Mouse (Mus musculus) liver, postnatal 0 days (tissue): ENCODE data around the gene Lat2. TPM values are rescaled to one million over a fixed set of nuclear protein-coding genes. Genes with fewer than 3 reads are reported as not detected.
A peak's percentile ranks its signal among the peaks of the same experiment; 100 is the strongest.

Experiments
- ATAC-seq: fragments of 200-750 bp; cut with Nextera tagmentation; 2 replicates; pipeline ENCODE4 v1.8.0; 2017; ENCODE audit warnings: mild to moderate bottlenecking, moderate library complexity
- DNase-seq: peaks from one replicate; pipeline ENCODE4 v3.0.0-alpha.2; 2016
- H3K27ac ChIP-seq: fragments of 300-500 bp; sonication (generic); 2 replicates; pipeline ENCODE4 v1.5.1; 2014; ENCODE audit warnings: antibody characterized with exemption, moderate library complexity, mild to moderate bottlenecking, low read depth
- H3K27me3 ChIP-seq: fragments of 300-500 bp; sonication (generic); 2 replicates; pipeline ENCODE4 v1.6.1; 2014; ENCODE audit warnings: low read length, control low read depth, mixed read lengths; ENCODE audit not compliant: insufficient read depth
- H3K36me3 ChIP-seq: fragments of 300-500 bp; sonication (generic); replicated peaks from 2 replicates; pipeline ENCODE4 v1.6.1; 2014; ENCODE audit warnings: mild to moderate bottlenecking, control low read depth, low read length, moderate library complexity, mixed read lengths; ENCODE audit not compliant: insufficient read depth
- H3K4me1 ChIP-seq: fragments of 300-500 bp; sonication (generic); 2 replicates; pipeline ENCODE4 v1.6.1; 2014; ENCODE audit warnings: antibody characterized with exemption, mild to moderate bottlenecking, control low read depth; ENCODE audit not compliant: insufficient read depth
- H3K4me2 ChIP-seq: fragments of 300-500 bp; sonication (generic); 2 replicates; pipeline ENCODE4 v1.6.1; 2014; ENCODE audit warnings: low read depth, mild to moderate bottlenecking, low read length, moderate library complexity, mixed read lengths
- H3K4me3 ChIP-seq: fragments of 300-500 bp; sonication (generic); 2 replicates; pipeline ENCODE4 v1.5.1; 2014; ENCODE audit warnings: low read depth, low read length
- H3K9ac ChIP-seq: fragments of 300-500 bp; sonication (generic); replicated peaks from 2 replicates; pipeline ENCODE4 v1.6.1; 2014; ENCODE audit warnings: mild to moderate bottlenecking, moderate library complexity
- H3K9me3 ChIP-seq: fragments of 300-500 bp; sonication (generic); 2 replicates; pipeline ENCODE4 v1.6.1; 2016; ENCODE audit warnings: mild to moderate bottlenecking, control low read depth, low read length, mixed read lengths
- CTCF ChIP-seq: sonication (generic); IDR thresholded peaks from 2 replicates; pipeline ENCODE4 v1.5.1; 2016; ENCODE audit warnings: antibody characterized with exemption, low read depth
- EP300 ChIP-seq: IDR thresholded peaks from 2 replicates; pipeline ENCODE4 v1.6.1; 2016; ENCODE audit warnings: antibody characterized with exemption, low read depth, mild to moderate bottlenecking
- WGBS: fragments of 180-500 bp; shearing (Covaris S2); extraction: QIAGEN DNeasy Blood & Tissue Kit; methylation state at CpG from one replicate; pipeline ENCODE4 v1.1.7; 2014; ENCODE audit not compliant: insufficient replicate concordance; 5-methylcytosine and 5-hydroxymethylcytosine counted together
- polyA plus RNA-seq: library from polyadenylated mRNA; unstranded; fragments of >200 nt; fragmentation: Nextera tagmentation; extraction: Ambion mirVana; gene quantifications from 2 replicates; pipeline ENCODE4 v1.2.1, GENCODE M21; 2015

Lat2 gene
- polyA plus RNA-seq, 1 experiment from 2014 or later, result 2.4 TPM

DNA sequence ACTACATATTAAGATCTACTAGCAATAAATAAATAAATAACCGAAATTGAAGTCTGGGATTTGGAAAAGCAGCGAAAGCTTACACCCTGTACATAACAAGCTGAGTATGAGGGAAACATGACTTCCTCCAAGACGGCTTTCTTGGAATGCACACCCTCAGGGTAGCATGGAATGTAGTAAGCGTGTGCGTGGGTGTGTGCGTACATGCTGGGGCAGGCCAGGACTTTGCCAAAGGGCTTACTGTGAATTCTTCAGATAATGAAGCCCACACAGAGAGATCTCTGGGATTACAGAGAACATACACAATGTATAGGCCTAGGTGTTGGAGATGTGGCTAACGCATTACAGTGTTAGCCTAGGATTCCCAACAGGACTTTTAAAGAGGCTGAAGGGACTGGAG is 37.3 kb downstream of the Lat2 start:
- WGBS, result 82% methylated on average over 7 of the region's 7 CpGs
- Histone ChIP-seq H3K4me3 (no peak overlapping the region), H3K27ac (no peak overlapping the region), H3K36me3 (no peaks in the 10 kb centered on the region), H3K4me2 (no peak overlapping the region), H3K9me3 (no peaks in the 10 kb centered on the region), H3K27me3 (no peaks in the 10 kb centered on the region), H3K4me1 (peaks cover 7% of the 10 kb centered on the region), H3K9ac (no peak overlapping the region)
- no peak for ATAC-seq
- DNase-seq, result no peak
- TF ChIP-seq CTCF, result no peak

DNA sequence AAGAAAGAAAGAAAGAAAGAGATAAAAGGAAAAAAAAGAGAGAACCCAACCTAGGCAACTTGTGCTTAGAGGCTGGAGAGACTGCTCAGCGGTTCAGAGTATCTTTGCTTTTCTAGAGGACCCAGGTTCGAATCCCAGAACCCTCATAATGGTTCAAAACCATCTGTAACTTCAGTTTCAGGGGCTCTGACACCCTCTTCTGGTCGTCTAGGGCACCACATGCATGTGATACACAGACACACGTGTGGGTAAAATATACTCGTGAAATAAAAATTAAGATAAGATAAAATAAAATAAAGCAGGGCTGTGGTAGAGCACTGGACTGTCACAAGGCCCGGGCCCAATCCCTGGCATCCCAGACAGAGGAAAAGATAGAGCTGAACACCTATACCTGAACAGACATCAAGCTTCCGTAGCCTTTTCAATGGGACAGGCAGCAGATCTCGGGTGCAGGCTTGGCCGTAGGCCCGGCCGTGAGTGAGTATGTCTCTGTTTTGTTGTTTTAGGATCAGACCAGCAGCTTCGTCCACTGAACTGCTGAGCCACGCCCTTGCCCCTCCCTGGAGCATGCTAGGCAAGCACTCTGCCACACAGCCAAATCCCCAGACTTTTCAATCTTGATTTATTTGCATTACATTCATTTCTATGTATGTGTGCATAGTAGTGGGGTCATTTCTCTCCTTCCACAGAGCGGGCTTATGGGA is 38.2 kb downstream of the Lat2 start:
- TF ChIP-seq EP300 (no peak), CTCF (peak; percentile 35; the same call in 1 of the 2 replicates)
- Histone ChIP-seq H3K36me3 (no peaks in the 10 kb centered on the region), H3K4me2 (no peak overlapping the region), H3K4me1 (peaks cover 14% of the 10 kb centered on the region), H3K4me3 (no peak overlapping the region), H3K27me3 (no peaks in the 10 kb centered on the region), H3K9me3 (no peaks in the 10 kb centered on the region), H3K9ac (no peak overlapping the region), H3K27ac (no peak overlapping the region)
- 78% methylated on average over 14 of the region's 14 CpGs for WGBS
- ATAC-seq, result no peak
- no peak for DNase-seq

DNA sequence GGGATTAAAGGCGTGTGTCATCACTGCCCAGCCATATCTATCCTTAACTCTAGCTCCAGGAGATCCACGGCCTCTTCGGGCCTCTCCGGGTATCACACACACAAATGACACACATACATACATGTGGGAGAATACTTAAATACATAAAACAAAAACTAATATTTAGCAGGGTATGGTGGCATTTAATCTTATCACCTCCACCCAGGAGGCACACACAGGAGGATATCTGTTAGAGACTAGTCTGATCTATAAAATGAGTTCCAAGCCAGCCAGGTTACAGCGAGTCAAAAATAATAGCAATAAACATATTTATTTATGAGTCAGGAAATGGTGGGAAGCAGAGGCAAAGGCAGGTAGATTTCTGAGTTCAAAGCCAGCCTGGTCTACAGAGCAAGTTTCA is 39.0 kb downstream of the Lat2 start:
- Histone ChIP-seq H3K27ac (no peak overlapping the region), H3K9ac (no peak overlapping the region)
- ATAC-seq, result no peak

DNA sequence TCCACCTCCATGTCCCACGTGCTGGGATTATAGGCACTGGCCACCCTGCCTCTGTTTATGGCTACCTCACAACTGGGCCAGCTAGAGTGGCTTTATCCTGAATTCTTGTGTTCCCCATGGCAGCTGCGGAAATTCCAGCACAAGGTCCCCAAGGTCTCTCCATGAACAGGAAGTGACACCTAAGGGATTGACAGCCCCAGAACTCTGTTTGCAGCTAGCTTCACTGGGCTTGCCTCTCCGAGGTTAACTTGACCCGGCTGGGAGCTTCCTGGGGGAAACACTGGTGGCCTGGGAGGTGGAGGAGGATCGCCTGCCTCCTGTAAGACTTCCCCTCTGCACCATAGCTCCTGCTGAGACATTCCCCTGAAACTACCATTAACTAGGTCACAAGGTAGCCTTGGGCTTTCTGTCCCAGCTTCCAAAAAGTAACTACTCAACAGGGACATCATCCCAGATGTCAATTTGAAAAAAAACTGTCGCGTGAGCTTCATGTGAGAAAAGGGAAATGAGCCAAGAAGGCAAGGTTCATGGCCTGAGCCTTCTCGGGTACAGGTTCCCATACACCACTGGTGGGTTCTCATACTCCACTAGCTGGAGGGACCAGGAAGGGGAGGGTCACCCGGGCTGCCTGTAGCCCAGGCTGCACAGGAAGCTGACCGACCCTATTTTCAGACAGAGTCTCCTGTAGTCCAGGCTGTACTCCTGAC is 42.2 kb downstream of the Lat2 start:
- Histone ChIP-seq H3K36me3 (no peaks in the 10 kb centered on the region), H3K27me3 (no peaks in the 10 kb centered on the region), H3K4me2 (peak overlapping the region; percentile 92), H3K9me3 (no peaks in the 10 kb centered on the region), H3K4me3 (peak overlapping the region; percentile 49), H3K27ac (peak overlapping the region; percentile 53), H3K4me1 (peaks cover 14% of the 10 kb centered on the region), H3K9ac (peak overlapping the region; percentile 60; the same call in 1 of the 2 replicates)
- no peak for TF ChIP-seq CTCF
- no peak for TF ChIP-seq EP300
- DNase-seq (no peak), ATAC-seq (peak; percentile 12; the same call in 1 of the 2 replicates)
- 18% methylated on average over 10 of the region's 10 CpGs for WGBS

More for the DNA sequence above, 39.0 kb downstream of the Lat2 start:
- Histone ChIP-seq H3K27me3 (no peaks in the 10 kb centered on the region), H3K4me3 (no peak overlapping the region), H3K4me2 (no peak overlapping the region), H3K36me3 (no peaks in the 10 kb centered on the region), H3K4me1 (peaks cover 14% of the 10 kb centered on the region), H3K9me3 (no peaks in the 10 kb centered on the region)
- DNase-seq, result no peak
- TF ChIP-seq EP300 (no peak), CTCF (no peak)
- WGBS, result 77% methylated on average over 5 of the region's 5 CpGs

GRCm38 (mm10) chr5:134571730-134572507 is 42.9 kb downstream of the Lat2 start:
- peak overlapping the region; percentile 92 for H3K4me2 ChIP-seq
- no peaks in the 10 kb centered on the region for H3K9me3 ChIP-seq
- under 1% methylated on average over 23 of the region's 23 CpGs for WGBS
- TF ChIP-seq EP300, result no peak
- no peak for TF ChIP-seq CTCF
- peak; percentile 68 for ATAC-seq
- H3K27me3 ChIP-seq, result no peaks in the 10 kb centered on the region
- no peaks in the 10 kb centered on the region for H3K36me3 ChIP-seq
- H3K27ac ChIP-seq, result peak overlapping the region; percentile 53
- peak overlapping the region; percentile 49 for H3K4me3 ChIP-seq
- peak overlapping the region; percentile 60 for H3K9ac ChIP-seq
- peak; percentile 45 for DNase-seq
- peaks cover 14% of the 10 kb centered on the region for H3K4me1 ChIP-seq

GRCm38 (mm10) chr5:134568964-134569491 is 45.8 kb downstream of the Lat2 start:
- DNase-seq (no peak), ATAC-seq (0 out of 2 replicates have a peak, but pooled peaks have one; percentile 22)
- Histone ChIP-seq H3K9me3 (no peaks in the 10 kb centered on the region), H3K27me3 (no peaks in the 10 kb centered on the region), H3K4me3 (no peak overlapping the region), H3K4me1 (peaks cover 14% of the 10 kb centered on the region), H3K36me3 (no peaks in the 10 kb centered on the region), H3K27ac (no peak overlapping the region), H3K9ac (no peak overlapping the region), H3K4me2 (no peak overlapping the region)
- no peak for TF ChIP-seq EP300
- TF ChIP-seq CTCF, result no peak
- 50% methylated on average over 8 of the region's 8 CpGs for WGBS
